Mouse (Mus musculus): ENCODE measurements around the gene Plekhh2. TPM values are rescaled to one million over a fixed set of nuclear protein-coding genes. Genes with fewer than 3 reads are reported as not detected.

Plekhh2 gene
- polyA plus RNA-seq, 1 experiment from 2014 or later: 2.8 TPM

GRCm38 (mm10) chr17:84596015-84596441 lies 84.3 kb downstream of the Plekhh2 start:
- ATAC-seq (ENCODE audit: low FRiP score) (no peak), DNase-seq (ENCODE audit: low spot score, missing footprints) (no peak)
- 57% methylated on average over 10 of the region's 10 CpGs for WGBS
- Histone ChIP-seq H3K36me3 (ENCODE audit: control insufficient read depth, insufficient read depth, low read length) (no peaks in the 10 kb centered on the region), H3K4me2 (no peak overlapping the region), H3K9me3 (ENCODE audit: control insufficient read depth, low read length) (no peaks in the 10 kb centered on the region), H3K27ac (ENCODE audit: low read depth, low read length) (no peak overlapping the region), H3K27me3 (ENCODE audit: control insufficient read depth, insufficient read depth, low read length) (no peaks in the 10 kb centered on the region), H3K4me1 (ENCODE audit: control insufficient read depth, insufficient read depth, low read length) (no peaks in the 10 kb centered on the region), H3K4me3 (ENCODE audit: low read depth, low read length) (no peak overlapping the region), H3K9ac (ENCODE audit: low read length) (no peak overlapping the region)

DNA sequence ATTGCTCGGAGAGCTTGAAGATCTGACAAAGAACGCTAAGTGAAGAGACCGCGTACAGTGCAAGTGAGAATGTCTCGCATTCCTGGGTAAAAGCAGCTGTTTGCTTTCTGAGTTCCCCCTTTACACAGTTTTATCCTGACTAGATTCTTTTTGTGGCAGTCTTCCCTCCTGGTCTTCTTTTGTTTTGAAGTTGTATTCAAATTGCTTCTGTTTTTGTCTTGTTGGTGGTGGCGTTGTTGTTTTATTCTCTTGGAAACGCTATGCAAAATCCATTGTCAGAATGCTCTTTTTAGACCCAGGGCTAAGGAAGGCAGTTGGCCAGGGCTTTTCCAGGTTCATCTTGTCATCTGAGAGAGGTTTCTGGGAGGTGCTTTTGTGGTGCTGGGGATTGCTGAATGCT lies 84.8 kb downstream of the Plekhh2 start:
- ATAC-seq (ENCODE audit: low FRiP score) (no peak), DNase-seq (ENCODE audit: low spot score, missing footprints) (no peak)
- H3K27ac ChIP-seq (ENCODE audit: low read depth, low read length): no peak overlapping the region
- H3K4me3 ChIP-seq (ENCODE audit: low read depth, low read length): no peak overlapping the region
- no peaks in the 10 kb centered on the region for H3K4me1 ChIP-seq (ENCODE audit: control insufficient read depth, insufficient read depth, low read length)
- WGBS: 54% methylated on average over 7 of the region's 7 CpGs
- no peaks in the 10 kb centered on the region for H3K27me3 ChIP-seq (ENCODE audit: control insufficient read depth, insufficient read depth, low read length)
- no peak overlapping the region for H3K4me2 ChIP-seq
- H3K9me3 ChIP-seq (ENCODE audit: control insufficient read depth, low read length): no peaks in the 10 kb centered on the region
- no peaks in the 10 kb centered on the region for H3K36me3 ChIP-seq (ENCODE audit: control insufficient read depth, insufficient read depth, low read length)
- H3K9ac ChIP-seq (ENCODE audit: low read length): no peak overlapping the region

- H3K27me3 ChIP-seq (ENCODE audit: control insufficient read depth, insufficient read depth, low read length): no peaks in the 10 kb centered on the region
- H3K4me2 ChIP-seq: no peak overlapping the region
- H3K9ac ChIP-seq (ENCODE audit: low read length): no peak overlapping the region
- 96% methylated on average over 12 of the region's 12 CpGs for WGBS
- no peak overlapping the region for H3K4me3 ChIP-seq (ENCODE audit: low read depth, low read length)
- DNase-seq (ENCODE audit: low spot score, missing footprints): no peak
- no peak overlapping the region for H3K27ac ChIP-seq (ENCODE audit: low read depth, low read length)
- no peaks in the 10 kb centered on the region for H3K4me1 ChIP-seq (ENCODE audit: control insufficient read depth, insufficient read depth, low read length)
- H3K9me3 ChIP-seq (ENCODE audit: control insufficient read depth, low read length): no peaks in the 10 kb centered on the region
- H3K36me3 ChIP-seq (ENCODE audit: control insufficient read depth, insufficient read depth, low read length): no peaks in the 10 kb centered on the region
- no peak for ATAC-seq (ENCODE audit: low FRiP score)
These were observed 86.2 kb downstream of the Plekhh2 start for GRCm38 (mm10) chr17:84597859-84598258.

DNA sequence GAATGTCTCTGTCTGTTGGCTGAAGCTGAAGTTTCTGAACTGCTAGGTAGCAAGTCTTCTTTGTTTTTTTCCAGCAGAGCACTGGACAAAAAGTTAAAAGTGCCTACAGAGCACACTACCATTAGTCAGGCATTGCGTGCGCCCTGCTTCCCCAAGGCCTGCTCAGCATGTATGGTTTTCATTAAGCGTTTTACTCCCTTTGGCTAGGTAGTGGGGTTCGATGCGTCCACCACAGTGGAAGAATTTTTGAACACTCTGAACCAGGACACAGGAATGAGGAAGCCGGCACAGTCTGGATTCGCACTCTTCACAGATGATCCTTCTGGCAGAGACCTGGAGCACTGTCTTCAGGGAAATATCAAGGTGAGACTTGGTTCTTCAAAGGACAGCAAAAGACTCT lies 87.2 kb downstream of the Plekhh2 start:
- ATAC-seq (ENCODE audit: low FRiP score) (no peak), DNase-seq (ENCODE audit: low spot score, missing footprints) (no peak)
- Histone ChIP-seq H3K4me3 (ENCODE audit: low read depth, low read length) (no peak overlapping the region), H3K4me1 (ENCODE audit: control insufficient read depth, insufficient read depth, low read length) (no peaks in the 10 kb centered on the region), H3K27ac (ENCODE audit: low read depth, low read length) (no peak overlapping the region), H3K36me3 (ENCODE audit: control insufficient read depth, insufficient read depth, low read length) (no peaks in the 10 kb centered on the region), H3K9me3 (ENCODE audit: control insufficient read depth, low read length) (no peaks in the 10 kb centered on the region), H3K4me2 (no peak overlapping the region), H3K9ac (ENCODE audit: low read length) (no peak overlapping the region), H3K27me3 (ENCODE audit: control insufficient read depth, insufficient read depth, low read length) (no peaks in the 10 kb centered on the region)
- 91% methylated on average over 7 of the region's 7 CpGs for WGBS

- Histone ChIP-seq H3K27ac (ENCODE audit: low read depth, low read length) (no peak overlapping the region), H3K4me2 (no peak overlapping the region), H3K9ac (ENCODE audit: low read length) (no peak overlapping the region), H3K4me3 (ENCODE audit: low read depth, low read length) (no peak overlapping the region), H3K27me3 (ENCODE audit: control insufficient read depth, insufficient read depth, low read length) (no peaks in the 10 kb centered on the region), H3K4me1 (ENCODE audit: control insufficient read depth, insufficient read depth, low read length) (no peaks in the 10 kb centered on the region), H3K36me3 (ENCODE audit: control insufficient read depth, insufficient read depth, low read length) (no peaks in the 10 kb centered on the region), H3K9me3 (ENCODE audit: control insufficient read depth, low read length) (no peaks in the 10 kb centered on the region)
- ATAC-seq (ENCODE audit: low FRiP score) (no peak), DNase-seq (ENCODE audit: low spot score, missing footprints) (no peak)
- WGBS: 88% methylated on average over 9 of the region's 9 CpGs
These were observed 88.6 kb downstream of the Plekhh2 start for GRCm38 (mm10) chr17:84600051-84600983.

DNA sequence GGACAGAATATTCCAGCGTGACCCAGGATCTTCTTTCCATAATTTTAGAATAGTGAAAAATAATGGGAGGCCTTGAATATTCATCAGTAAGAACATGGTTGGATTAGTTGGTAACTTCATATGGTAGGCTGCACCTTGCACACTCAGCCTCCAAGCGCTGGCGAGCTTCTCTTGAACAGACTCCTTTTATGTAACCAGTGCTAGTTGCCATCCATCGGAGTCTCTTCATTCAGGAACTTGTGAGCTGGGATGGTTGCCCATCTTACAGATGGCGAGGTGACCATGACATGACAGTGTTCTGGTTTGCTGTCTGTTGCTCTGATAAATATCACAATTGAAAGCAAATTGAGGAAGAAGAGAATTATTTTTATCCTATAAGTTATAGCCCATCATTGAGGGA lies 90.1 kb downstream of the Plekhh2 start:
- H3K4me3 ChIP-seq (ENCODE audit: low read depth, low read length): no peak overlapping the region
- H3K9ac ChIP-seq (ENCODE audit: low read length): no peak overlapping the region
- no peaks in the 10 kb centered on the region for H3K4me1 ChIP-seq (ENCODE audit: control insufficient read depth, insufficient read depth, low read length)
- no peak overlapping the region for H3K4me2 ChIP-seq
- no peak for ATAC-seq (ENCODE audit: low FRiP score)
- 92% methylated on average over 5 of the region's 5 CpGs for WGBS
- DNase-seq (ENCODE audit: low spot score, missing footprints): no peak
- H3K27ac ChIP-seq (ENCODE audit: low read depth, low read length): no peak overlapping the region
- H3K9me3 ChIP-seq (ENCODE audit: control insufficient read depth, low read length): no peaks in the 10 kb centered on the region
- H3K27me3 ChIP-seq (ENCODE audit: control insufficient read depth, insufficient read depth, low read length): no peaks in the 10 kb centered on the region
- no peaks in the 10 kb centered on the region for H3K36me3 ChIP-seq (ENCODE audit: control insufficient read depth, insufficient read depth, low read length)

- 74% methylated on average over 9 of the region's 9 CpGs for WGBS
- no peaks in the 10 kb centered on the region for H3K9me3 ChIP-seq (ENCODE audit: control insufficient read depth, low read length)
- H3K4me1 ChIP-seq (ENCODE audit: control insufficient read depth, insufficient read depth, low read length): no peaks in the 10 kb centered on the region
- no peak for DNase-seq (ENCODE audit: low spot score, missing footprints)
- no peak for ATAC-seq (ENCODE audit: low FRiP score)
- no peaks in the 10 kb centered on the region for H3K36me3 ChIP-seq (ENCODE audit: control insufficient read depth, insufficient read depth, low read length)
- no peak overlapping the region for H3K9ac ChIP-seq (ENCODE audit: low read length)
- H3K27ac ChIP-seq (ENCODE audit: low read depth, low read length): no peak overlapping the region
- no peak overlapping the region for H3K4me3 ChIP-seq (ENCODE audit: low read depth, low read length)
- H3K4me2 ChIP-seq: no peak overlapping the region
- H3K27me3 ChIP-seq (ENCODE audit: control insufficient read depth, insufficient read depth, low read length): no peaks in the 10 kb centered on the region
These were observed 91.5 kb downstream of the Plekhh2 start for GRCm38 (mm10) chr17:84603202-84603627.

GRCm38 (mm10) chr17:84603709-84604420 lies 92.2 kb downstream of the Plekhh2 start:
- Histone ChIP-seq H3K4me3 (ENCODE audit: low read depth, low read length) (no peak overlapping the region), H3K9ac (ENCODE audit: low read length) (no peak overlapping the region), H3K9me3 (ENCODE audit: control insufficient read depth, low read length) (no peaks in the 10 kb centered on the region), H3K36me3 (ENCODE audit: control insufficient read depth, insufficient read depth, low read length) (no peaks in the 10 kb centered on the region), H3K27ac (ENCODE audit: low read depth, low read length) (no peak overlapping the region), H3K27me3 (ENCODE audit: control insufficient read depth, insufficient read depth, low read length) (no peaks in the 10 kb centered on the region), H3K4me1 (ENCODE audit: control insufficient read depth, insufficient read depth, low read length) (no peaks in the 10 kb centered on the region), H3K4me2 (no peak overlapping the region)
- ATAC-seq (ENCODE audit: low FRiP score): no peak
- WGBS: 90% methylated on average over 10 of the region's 10 CpGs
- no peak for DNase-seq (ENCODE audit: low spot score, missing footprints)

DNA sequence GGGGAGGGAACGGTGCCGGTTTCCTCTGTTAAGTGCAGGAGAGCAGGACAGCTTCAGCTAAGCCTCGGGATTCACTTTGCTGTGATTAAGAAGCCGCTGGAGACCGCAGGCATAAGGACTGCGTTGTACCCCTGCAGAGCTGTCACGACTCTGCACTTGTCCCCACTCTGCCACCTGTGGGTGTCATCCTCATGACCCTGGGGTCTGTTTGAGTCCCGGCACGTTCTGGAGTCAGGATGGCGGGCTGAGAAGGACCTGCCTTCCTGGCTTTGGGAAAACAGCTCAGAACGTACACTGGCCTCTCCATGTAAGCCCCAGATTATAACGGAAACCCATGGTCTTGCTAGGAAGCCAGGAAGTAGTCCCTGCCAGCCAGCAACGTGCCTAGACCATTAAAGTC lies 95.3 kb downstream of the Plekhh2 start:
- WGBS: 42% methylated on average over 13 of the region's 13 CpGs
- no peaks in the 10 kb centered on the region for H3K27me3 ChIP-seq (ENCODE audit: control insufficient read depth, insufficient read depth, low read length)

More for the DNA sequence above, 95.3 kb downstream of the Plekhh2 start:
- no peak overlapping the region for H3K9ac ChIP-seq (ENCODE audit: low read length)
- H3K4me1 ChIP-seq (ENCODE audit: control insufficient read depth, insufficient read depth, low read length): no peaks in the 10 kb centered on the region
- H3K36me3 ChIP-seq (ENCODE audit: control insufficient read depth, insufficient read depth, low read length): no peaks in the 10 kb centered on the region
- H3K4me3 ChIP-seq (ENCODE audit: low read depth, low read length): no peak overlapping the region
- no peak for ATAC-seq (ENCODE audit: low FRiP score)
- DNase-seq (ENCODE audit: low spot score, missing footprints): peak; percentile 80
- no peak overlapping the region for H3K27ac ChIP-seq (ENCODE audit: low read depth, low read length)
- no peaks in the 10 kb centered on the region for H3K9me3 ChIP-seq (ENCODE audit: control insufficient read depth, low read length)
- H3K4me2 ChIP-seq: no peak overlapping the region
